Comparison of ENCODE assay signal across 8 mouse cellular contexts in the genomic region with DNA sequence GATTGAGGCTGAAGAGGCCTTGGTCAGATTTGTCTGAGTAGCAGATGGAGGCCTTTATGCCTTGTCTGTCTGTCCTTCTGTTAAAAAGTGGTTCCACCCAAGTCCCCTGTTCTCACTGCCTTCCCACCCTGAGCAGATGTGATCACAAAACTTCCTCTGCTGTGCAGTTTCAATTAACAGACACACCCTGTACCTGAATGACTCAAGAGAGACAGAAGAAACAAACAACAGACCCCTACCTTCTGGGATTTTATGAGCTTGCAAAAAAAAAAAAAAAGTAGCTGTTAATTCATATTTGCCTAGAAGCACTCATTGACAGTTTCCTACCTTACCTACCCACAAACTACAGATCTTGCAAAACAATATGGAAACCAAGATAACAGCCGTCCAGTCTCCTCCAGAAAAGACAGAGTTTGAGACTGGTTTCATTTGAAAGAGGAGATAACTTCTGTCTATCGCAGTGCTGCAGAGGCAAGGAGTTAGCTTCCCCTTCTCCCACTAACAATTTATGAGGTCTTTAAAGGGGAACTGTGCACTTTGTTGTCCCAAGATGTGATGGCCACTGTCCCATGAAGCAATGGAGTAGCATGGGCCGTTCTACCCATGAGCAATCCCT. TPM values are rescaled to one million over a fixed set of nuclear protein-coding genes. Genes with fewer than 3 reads are reported as not detected.
DNase-seq lines count a peak whose midpoint lies in the region; ATAC-seq and TF ChIP-seq lines count a peak whose summit lies in the region.

No protein-coding gene starts in this region.

- peak overlapping the region; percentile 73 for H3K9ac ChIP-seq in heart, embryonic 15.5 days
- H3K9ac ChIP-seq in liver, postnatal 0 days (replicated peaks) = peak overlapping the region; percentile 51

- H3K27ac ChIP-seq in gastrocnemius, adult 2 months = peak overlapping the region; percentile 94
- peak overlapping the region; percentile 94 for H3K27ac ChIP-seq in heart, embryonic 15.5 days
- peak overlapping the region; percentile 75 for H3K27ac ChIP-seq in liver, postnatal 0 days (ENCODE audit: low read depth)

- no peak for DNase-seq in gastrocnemius, adult 2 months
- DNase-seq in gastrocnemius, postnatal 25 days = no peak
- DNase-seq in G1E (ENCODE audit: low spot score) = peak; percentile 73
- no peak for DNase-seq in liver, postnatal 0 days
- DNase-seq in frontal cortex, postnatal 36 days (ENCODE audit: low spot score in 2 of 2) = no peak
- no peak for DNase-seq in right cerebral cortex, postnatal 36 days (ENCODE audit: low spot score in 2 of 2)

- H3K4me2 ChIP-seq in heart, embryonic 15.5 days = peak overlapping the region; percentile 64
- peak overlapping the region; percentile 93 for H3K4me2 ChIP-seq in liver, postnatal 0 days (ENCODE audit: low read depth, low read length)

- peaks cover 14% of the 10 kb centered on the region for H3K36me3 ChIP-seq in G1E (replicated peaks)
- H3K36me3 ChIP-seq in heart, embryonic 15.5 days = peaks cover 14% of the 10 kb centered on the region; the same call in 1 of the 2 replicates
- peaks cover 10% of the 10 kb centered on the region for H3K36me3 ChIP-seq in liver, postnatal 0 days (replicated peaks; ENCODE audit: insufficient read depth, low read length)

- H3K4me1 ChIP-seq in G1E (ENCODE audit: insufficient read depth, low read depth, low read length) = peaks cover 53% of the 10 kb centered on the region
- H3K4me1 ChIP-seq in heart, embryonic 15.5 days (replicated peaks) = peaks cover 30% of the 10 kb centered on the region
- peaks cover 10% of the 10 kb centered on the region for H3K4me1 ChIP-seq in liver, postnatal 0 days (ENCODE audit: insufficient read depth)

- intact Hi-C loops in gastrocnemius, adult 2 months (cut with DNase I) = loop anchor here (2.0 kb wide), 2 partner anchors 43 to 51 kb away; no protein-coding TSS in a partner anchor

- peak; percentile 81 for TF ChIP-seq EP300 in liver, postnatal 0 days (IDR thresholded peaks at IDR 0.05; ENCODE audit: low read depth)

- TF ChIP-seq CTCF in gastrocnemius, adult 2 months (IDR thresholded peaks at IDR 0.05) = no peak
- TF ChIP-seq CTCF in G1E (IDR thresholded peaks at IDR 0.05; ENCODE audit: low read depth, low read length) = no peak
- TF ChIP-seq CTCF in liver, postnatal 0 days (IDR thresholded peaks at IDR 0.05; ENCODE audit: low read depth) = no peak

- H3K4me3 ChIP-seq in gastrocnemius, adult 2 months = peak overlapping the region; percentile 81
- peak overlapping the region; percentile 81; the same call in 1 of the 2 replicates for H3K4me3 ChIP-seq in G1E (ENCODE audit: low read depth, low read length)
- peak overlapping the region; percentile 79 for H3K4me3 ChIP-seq in heart, embryonic 15.5 days
- H3K4me3 ChIP-seq in liver, postnatal 0 days (ENCODE audit: low read depth, low read length) = peak overlapping the region; percentile 57; the same call in 1 of the 2 replicates

- peak; percentile 73 for ATAC-seq in G1E (ENCODE audit: extremely low read depth, insufficient number of reproducible peaks, low FRiP score, poor library complexity, severe bottlenecking)
- ATAC-seq in heart, embryonic 15.5 days (replicated peaks; ENCODE audit: insufficient number of reproducible peaks, insufficient read depth, low FRiP score, low read depth) = no peak
- peak; percentile 53 for ATAC-seq in liver, postnatal 0 days
- ATAC-seq in erythroblast, adult 5-6 weeks (replicated peaks; ENCODE audit: low FRiP score, poor library complexity, severe bottlenecking) = no peak

- no peaks in the 10 kb centered on the region for H3K9me3 ChIP-seq in G1E (replicated peaks)
- no peaks in the 10 kb centered on the region for H3K9me3 ChIP-seq in heart, embryonic 15.5 days (replicated peaks)
- H3K9me3 ChIP-seq in liver, postnatal 0 days (ENCODE audit: low read length) = no peaks in the 10 kb centered on the region

- peaks cover 8% of the 10 kb centered on the region for H3K27me3 ChIP-seq in G1E (ENCODE audit: insufficient read depth, low read length)
- H3K27me3 ChIP-seq in heart, embryonic 15.5 days = no peaks in the 10 kb centered on the region
- no peaks in the 10 kb centered on the region for H3K27me3 ChIP-seq in liver, postnatal 0 days (ENCODE audit: insufficient read depth, low read length)

- 51% methylated on average over 3 of the region's 3 CpGs for WGBS in heart, embryonic 15.5 days
- 44% methylated on average over 3 of the region's 3 CpGs for WGBS in liver, postnatal 0 days (ENCODE audit: insufficient replicate concordance)

RNA-seq across cellular contexts. Expression of gene S1pr1, which starts 1.1 kb away (rescaled TPM):
- 10 to 100 TPM; 16.9 to 34.1 TPM for total RNA-seq in gastrocnemius, adult 2 months (2021)
- 10 to 100 TPM; 17.0 to 18.8 TPM for total RNA-seq in gastrocnemius, postnatal 25 days (2021)
- total RNA-seq in G1E (2014; fragmentation: Nextera tagmentation) = 5.0 and 5.5 TPM in 2 replicates
- 2.1 and 2.6 TPM in 2 replicates for total RNA-seq in G1E (2017)
- polyA plus RNA-seq in G1E (2012) = 0.17 and 0.26 TPM in 2 replicates
- 75.5 and 85.4 TPM in 2 replicates for polyA plus RNA-seq in heart, embryonic 15.5 days (2015; fragmentation: Nextera tagmentation; extraction: Ambion mirVana)
- polyA plus RNA-seq in liver, postnatal 0 days (2015; fragmentation: Nextera tagmentation; extraction: Ambion mirVana) = 10.3 and 11.1 TPM in 2 replicates
- 0.63 and 0.96 TPM in 2 replicates for total RNA-seq in erythroblast, adult 5-6 weeks (2015; ENCODE audit: low replicate concordance)
- 0.42 and 1.6 TPM in 2 replicates for total RNA-seq in erythroblast, adult 5-6 weeks (2017; ENCODE audit: low replicate concordance)

Comparison
In these comparisons a context has a peak if more than half of its experiments do, and no peak if none do; other contexts are left out.
1. ATAC-seq: peak in G1E (single experiment) and liver, postnatal 0 days (single experiment); none in heart, embryonic 15.5 days (single experiment) and erythroblast, adult 5-6 weeks (single experiment).
2. Peak in every context shown above with its lines, with median percentiles within 50 percentile points of each other: H3K27ac ChIP-seq and H3K4me3 ChIP-seq.